8 mouse cellular contexts compared by ENCODE assay signal in the genomic region with DNA sequence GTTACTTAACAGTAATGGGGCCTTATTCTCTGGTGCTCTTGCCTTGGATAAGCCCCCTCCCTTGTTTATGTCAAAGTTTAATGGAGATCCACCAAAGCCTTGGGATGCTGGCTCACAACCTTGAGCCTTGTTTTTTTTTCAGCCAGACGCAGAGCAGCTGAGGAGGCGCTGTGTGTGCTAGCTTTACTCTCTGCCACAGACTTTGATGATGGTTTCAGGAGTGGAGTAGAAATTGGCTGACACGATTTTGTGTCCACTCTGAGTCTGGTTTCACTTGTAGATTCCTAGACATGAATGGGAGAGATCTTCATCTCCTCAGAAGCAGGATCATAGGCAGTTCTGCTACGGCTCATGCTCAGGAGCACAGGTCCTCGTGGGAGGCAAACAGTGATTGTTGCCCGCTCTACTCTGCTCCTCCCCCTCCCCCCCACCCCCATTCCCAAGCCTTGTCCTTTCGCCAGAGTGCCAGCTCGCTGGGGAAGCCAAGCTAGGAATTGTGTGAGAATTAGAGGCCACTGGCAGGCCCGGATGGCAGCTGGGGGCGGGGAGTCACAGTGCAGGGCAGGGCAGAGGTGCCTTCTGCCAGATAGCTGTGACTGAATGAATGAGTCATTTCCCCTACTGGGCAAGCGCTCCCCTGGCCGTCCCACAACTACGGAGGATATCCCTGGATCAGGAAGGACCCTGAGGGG. TPM values are rescaled to one million over a fixed set of nuclear protein-coding genes. Genes with fewer than 3 reads are reported as not detected.
DNase-seq lines count a peak whose midpoint lies in the region; ATAC-seq lines count a peak whose summit lies in the region.

No protein-coding gene starts in this region.

- no peak for ATAC-seq in embryonic facial prominence, embryonic 13.5 days (ENCODE audit: insufficient number of reproducible peaks, insufficient read depth, low FRiP score, low TSS enrichment, low read depth)
- ATAC-seq in heart, embryonic 13.5 days (ENCODE audit: extremely low read depth, insufficient number of reproducible peaks, low FRiP score, low TSS enrichment) = peak; percentile 59; the same call in 1 of the 2 replicates
- peak; percentile 87 for ATAC-seq in kidney, embryonic 16.5 days (ENCODE audit: low FRiP score, low TSS enrichment)
- ATAC-seq in stomach, embryonic 15.5 days (ENCODE audit: insufficient read depth, low FRiP score, low read depth) = peak; percentile 75

- peak overlapping the region; percentile 86 for H3K4me2 ChIP-seq in embryonic facial prominence, embryonic 13.5 days
- peak overlapping the region; percentile 99 for H3K4me2 ChIP-seq in heart, embryonic 13.5 days
- peak overlapping the region; percentile 77 for H3K4me2 ChIP-seq in kidney, embryonic 16.5 days (replicated peaks; ENCODE audit: low read depth, low read length)
- H3K4me2 ChIP-seq in stomach, embryonic 15.5 days = peak overlapping the region; percentile 83

- H3K27me3 ChIP-seq in embryonic facial prominence, embryonic 13.5 days = peaks cover 82% of the 10 kb centered on the region
- H3K27me3 ChIP-seq in heart, embryonic 13.5 days (replicated peaks) = peaks cover 35% of the 10 kb centered on the region
- H3K27me3 ChIP-seq in kidney, embryonic 16.5 days (ENCODE audit: insufficient read depth, low read length) = peaks cover 55% of the 10 kb centered on the region
- H3K27me3 ChIP-seq in stomach, embryonic 15.5 days (replicated peaks) = peaks cover 29% of the 10 kb centered on the region; the same call in 1 of the 2 replicates

- H3K4me3 ChIP-seq in embryonic facial prominence, embryonic 13.5 days = peak overlapping the region; percentile 43
- H3K4me3 ChIP-seq in heart, embryonic 13.5 days = peak overlapping the region; percentile 67
- H3K4me3 ChIP-seq in kidney, embryonic 16.5 days (ENCODE audit: low read length) = peak overlapping the region; percentile 53
- H3K4me3 ChIP-seq in stomach, embryonic 15.5 days (replicated peaks) = peak overlapping the region; percentile 45

- DNase-seq in 3T3-L1 (ENCODE audit: low read depth, low spot score) = peak; percentile 86
- DNase-seq in adrenal gland, adult 2 months = peak; percentile 91
- peak; percentile 83 for DNase-seq in lung, postnatal 36 days
- DNase-seq in testis, postnatal 14 days (ENCODE audit: low spot score) = no peak

- WGBS in embryonic facial prominence, embryonic 13.5 days = 2% methylated on average over 13 of the region's 13 CpGs
- WGBS in heart, embryonic 13.5 days = 1% methylated on average over 13 of the region's 13 CpGs
- WGBS in kidney, embryonic 16.5 days = 1% methylated on average over 13 of the region's 13 CpGs
- WGBS in stomach, embryonic 15.5 days = 4% methylated on average over 13 of the region's 13 CpGs

- H3K27ac ChIP-seq in embryonic facial prominence, embryonic 13.5 days = no peak overlapping the region; the same call in 1 of the 2 replicates
- H3K27ac ChIP-seq in heart, embryonic 13.5 days (replicated peaks) = peak overlapping the region; percentile 76
- no peak overlapping the region for H3K27ac ChIP-seq in kidney, embryonic 16.5 days (ENCODE audit: low read length)
- no peak overlapping the region for H3K27ac ChIP-seq in stomach, embryonic 15.5 days

- peaks cover 31% of the 10 kb centered on the region for H3K4me1 ChIP-seq in embryonic facial prominence, embryonic 13.5 days
- H3K4me1 ChIP-seq in heart, embryonic 13.5 days = peaks cover 41% of the 10 kb centered on the region
- H3K4me1 ChIP-seq in kidney, embryonic 16.5 days (ENCODE audit: insufficient read depth, low read length) = peaks cover 32% of the 10 kb centered on the region
- H3K4me1 ChIP-seq in stomach, embryonic 15.5 days = peaks cover 19% of the 10 kb centered on the region; the same call in 1 of the 2 replicates

- no peaks in the 10 kb centered on the region for H3K9me3 ChIP-seq in embryonic facial prominence, embryonic 13.5 days
- no peaks in the 10 kb centered on the region for H3K9me3 ChIP-seq in heart, embryonic 13.5 days
- no peaks in the 10 kb centered on the region for H3K9me3 ChIP-seq in kidney, embryonic 16.5 days (ENCODE audit: low read length)
- H3K9me3 ChIP-seq in stomach, embryonic 15.5 days = no peaks in the 10 kb centered on the region

- H3K9ac ChIP-seq in embryonic facial prominence, embryonic 13.5 days = 0 out of 2 replicates have a peak overlapping the region, but pooled peaks have one; percentile 16
- H3K9ac ChIP-seq in heart, embryonic 13.5 days = peak overlapping the region; percentile 84
- peak overlapping the region; percentile 53; the same call in 1 of the 2 replicates for H3K9ac ChIP-seq in kidney, embryonic 16.5 days (replicated peaks; ENCODE audit: low read length)
- no peak overlapping the region for H3K9ac ChIP-seq in stomach, embryonic 15.5 days

- no peaks in the 10 kb centered on the region for H3K36me3 ChIP-seq in embryonic facial prominence, embryonic 13.5 days
- 0 out of 2 replicates have a peak, but pooled peaks cover 3% of the 10 kb centered on the region for H3K36me3 ChIP-seq in heart, embryonic 13.5 days
- no peaks in the 10 kb centered on the region for H3K36me3 ChIP-seq in kidney, embryonic 16.5 days (ENCODE audit: insufficient read depth, low read length)
- H3K36me3 ChIP-seq in stomach, embryonic 15.5 days = no peaks in the 10 kb centered on the region

RNA-seq across cellular contexts. Expression of a gene that starts 0.4 kb away (rescaled TPM):
- 1 to 10 TPM; 7.5 to 8.6 TPM for total RNA-seq in adrenal gland, adult 2 months (2021)
- 7.0 and 7.3 TPM in 2 replicates for polyA plus RNA-seq in adrenal gland, adult 2 months (2012; rRNA removed)
- polyA plus RNA-seq in embryonic facial prominence, embryonic 13.5 days (2015; fragmentation: Nextera tagmentation; extraction: Ambion mirVana) = 5.0 and 5.8 TPM in 2 replicates
- polyA plus RNA-seq in heart, embryonic 13.5 days (2015; fragmentation: Nextera tagmentation; extraction: Ambion mirVana) = 37.8 and 46.5 TPM in 2 replicates
- polyA plus RNA-seq in kidney, embryonic 16.5 days (2015; fragmentation: Nextera tagmentation; extraction: Ambion mirVana) = 16.0 and 16.1 TPM in 2 replicates
- polyA plus RNA-seq in stomach, embryonic 15.5 days (2015; fragmentation: Nextera tagmentation; extraction: Ambion mirVana) = 10.0 and 10.5 TPM in 2 replicates
